Mouse (Mus musculus) ES-E14 (cell line): ENCODE measurements around the gene Slpi.

Experiments
- HCFC1 ChIP-seq: IDR thresholded peaks from 2 replicates; pipeline ENCODE4 v1.6.1; 2012; ENCODE audit warnings: low read length, inconsistent platforms, borderline replicate concordance; ENCODE audit not compliant: insufficient read depth
- MAFK ChIP-seq: IDR thresholded peaks from 2 replicates; pipeline ENCODE4 v1.6.1; 2014; ENCODE audit warnings: mild to moderate bottlenecking, low read depth, low read length, inconsistent platforms; ENCODE audit not compliant: insufficient read depth
- ZNF384 ChIP-seq: IDR thresholded peaks from 2 replicates; pipeline ENCODE4 v1.6.1; 2012; ENCODE audit warnings: low read depth, low read length, inconsistent platforms

- TF ChIP-seq ZNF384 (no peak), MAFK (no peak), HCFC1 (no peak)
Measured at GRCm38 (mm10) chr2:164396076-164396475, 7.2 kb upstream of the Slpi start.
